Mouse (Mus musculus): ENCODE results near the gene Gm9918. TPM values are rescaled to one million over a fixed set of nuclear protein-coding genes. Genes with fewer than 3 reads are reported as not detected.

The Gm9918 gene
- polyA plus RNA-seq, 1 experiment from 2014 or later = 0.09 TPM

DNA sequence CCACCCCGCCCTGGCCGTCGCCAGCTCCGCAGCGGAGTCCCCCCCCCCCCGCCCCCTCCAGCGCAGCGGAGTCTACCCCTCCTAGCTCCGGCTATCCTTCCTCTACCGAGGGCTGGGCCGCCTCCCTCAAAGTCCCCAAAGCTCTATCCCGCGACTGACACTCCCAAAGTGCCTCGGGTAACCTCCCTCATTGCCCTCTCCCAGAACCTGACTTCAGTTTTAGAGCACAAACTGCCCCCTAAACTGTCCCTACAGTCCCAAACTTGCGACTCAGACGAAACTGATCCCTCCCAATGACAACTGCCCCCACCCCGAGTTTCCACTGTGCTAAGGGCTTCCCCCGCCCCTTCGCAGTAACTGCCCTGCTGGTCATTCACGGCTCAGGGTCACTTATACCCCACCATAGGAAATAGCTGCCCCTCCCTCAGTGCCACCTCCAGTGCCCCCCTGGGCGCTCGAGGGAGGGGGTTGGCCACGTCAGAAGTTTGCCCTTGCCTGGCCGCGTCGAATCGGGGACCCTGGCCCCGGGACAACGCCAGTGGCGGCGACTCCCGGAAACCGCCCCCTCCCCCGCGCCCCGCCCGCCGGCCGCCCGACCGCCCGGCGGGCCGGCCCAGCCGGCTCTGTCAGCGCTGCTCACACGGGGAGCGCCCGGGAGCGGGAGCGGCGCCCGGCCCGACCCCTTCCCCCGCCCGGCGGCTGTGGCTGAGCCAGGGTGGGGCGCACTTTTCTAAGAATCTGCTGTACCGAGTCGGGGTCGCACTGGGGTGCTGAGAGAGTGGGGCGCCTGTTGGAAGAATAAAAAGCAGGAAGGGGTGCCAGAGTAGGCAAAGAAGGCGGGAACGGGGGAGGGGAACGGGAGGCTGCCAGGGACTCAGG is 22.9 kb upstream of the Gm9918 start:
- Histone ChIP-seq H3K27ac (peak overlapping the region; percentile 72), H3K9me3 (replicated peaks) (no peaks in the 10 kb centered on the region), H3K9ac (peak overlapping the region; percentile 69), H3K4me3 (peak overlapping the region; percentile 57), H3K27me3 (peaks cover 72% of the 10 kb centered on the region), H3K4me2 (peak overlapping the region; percentile 97), H3K36me3 (ENCODE audit: poor library complexity, severe bottlenecking) (no peaks in the 10 kb centered on the region), H3K4me1 (peaks cover 56% of the 10 kb centered on the region)
- peak; percentile 37; the same call in 1 of the 2 replicates for ATAC-seq
- WGBS = under 1% methylated on average over 50 of the region's 65 CpGs

DNA sequence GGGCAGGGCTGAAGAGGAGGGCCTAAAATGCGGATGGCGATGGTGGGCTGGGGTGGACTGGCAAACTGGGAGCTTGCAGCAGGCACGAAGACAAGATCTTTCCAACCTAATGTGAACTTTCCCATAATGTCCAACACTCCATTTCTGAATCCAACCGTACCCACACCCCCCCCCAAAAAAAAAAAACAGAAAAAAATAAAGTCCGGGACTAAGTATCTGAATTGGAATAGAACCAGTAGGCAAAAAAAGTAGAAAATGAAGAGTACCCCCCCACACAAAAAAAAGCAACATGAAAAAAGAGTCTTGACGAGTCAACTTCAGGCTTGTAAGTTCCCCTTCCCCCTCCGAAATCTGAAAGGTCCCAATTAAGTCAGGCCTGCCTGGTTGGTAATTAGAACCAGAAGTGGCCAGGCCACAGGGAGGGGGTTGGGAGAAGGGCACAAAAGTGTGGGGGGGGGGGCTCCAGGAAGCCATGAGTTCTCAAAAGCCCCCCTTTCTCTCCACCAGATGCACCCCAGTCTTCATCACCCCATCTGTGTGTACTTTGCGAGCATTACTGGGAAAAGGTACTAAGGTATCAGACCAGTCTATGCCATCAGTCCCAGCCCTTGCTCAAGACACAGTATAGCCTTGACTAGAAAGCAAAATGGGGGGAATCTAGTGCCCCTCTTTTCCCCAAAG is 22.1 kb upstream of the Gm9918 start:
- H3K4me3 ChIP-seq = peak overlapping the region; percentile 57
- ATAC-seq = no peak
- peaks cover 53% of the 10 kb centered on the region for H3K4me1 ChIP-seq
- H3K36me3 ChIP-seq (ENCODE audit: poor library complexity, severe bottlenecking) = no peaks in the 10 kb centered on the region
- peak overlapping the region; percentile 69 for H3K9ac ChIP-seq
- 1% methylated on average over 8 of the region's 8 CpGs for WGBS
- peaks cover 65% of the 10 kb centered on the region for H3K27me3 ChIP-seq
- no peaks in the 10 kb centered on the region for H3K9me3 ChIP-seq (replicated peaks)
- H3K4me2 ChIP-seq = peak overlapping the region; percentile 97
- H3K27ac ChIP-seq = peak overlapping the region; percentile 22; the same call in 1 of the 2 replicates

DNA sequence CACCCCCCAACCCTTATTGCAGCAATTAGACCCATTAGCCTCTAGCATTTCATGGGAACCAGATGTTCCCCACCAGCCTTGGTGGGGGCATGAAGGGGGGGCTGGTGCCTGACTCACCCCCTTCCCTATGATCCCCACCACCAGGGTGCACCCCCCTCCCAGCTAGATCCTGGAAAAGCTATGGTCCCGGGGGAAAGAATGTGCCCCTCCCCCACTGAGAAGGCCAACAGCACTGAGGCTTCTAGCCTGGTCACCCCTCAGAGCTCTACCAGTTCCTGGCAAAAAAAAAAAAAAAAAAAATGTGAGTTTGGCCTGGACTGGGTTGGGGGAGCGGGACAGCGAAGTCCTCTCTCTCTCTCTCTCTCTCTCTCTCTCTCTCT is 21.6 kb upstream of the Gm9918 start:
- Histone ChIP-seq H3K4me3 (no peak overlapping the region), H3K9me3 (replicated peaks) (no peaks in the 10 kb centered on the region), H3K9ac (no peak overlapping the region), H3K4me1 (peaks cover 48% of the 10 kb centered on the region), H3K4me2 (peak overlapping the region; percentile 97; the same call in 1 of the 2 replicates), H3K27me3 (peaks cover 60% of the 10 kb centered on the region), H3K27ac (no peak overlapping the region), H3K36me3 (ENCODE audit: poor library complexity, severe bottlenecking) (no peaks in the 10 kb centered on the region)
- no peak for ATAC-seq
- 0% methylated on average over 2 of the region's 3 CpGs for WGBS

DNA sequence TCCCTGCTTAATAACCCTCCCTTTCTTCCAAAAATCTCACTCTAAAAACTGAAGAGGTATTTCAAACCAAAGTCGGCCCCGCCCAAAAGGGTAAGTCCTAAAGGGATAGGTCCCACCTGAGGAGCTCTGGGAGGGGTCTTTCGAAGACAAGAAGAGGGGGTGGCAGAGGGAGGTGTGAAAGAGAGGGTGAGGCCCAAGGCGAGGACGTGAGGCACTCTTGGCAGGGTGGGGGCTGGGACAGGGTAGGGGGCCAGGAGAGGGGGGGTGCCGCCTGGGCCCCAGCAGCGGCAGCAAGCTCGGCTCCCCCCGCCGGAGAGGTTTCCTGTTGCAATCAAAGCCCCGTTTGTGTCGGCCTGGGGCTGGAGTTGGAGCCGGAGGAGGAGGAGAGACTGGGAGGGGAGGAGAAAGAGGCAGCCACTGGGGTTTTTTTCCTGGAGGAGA is 21.1 kb upstream of the Gm9918 start:
- H3K4me3 ChIP-seq = no peak overlapping the region
- peak overlapping the region; percentile 19; the same call in 1 of the 2 replicates for H3K4me2 ChIP-seq
- H3K9ac ChIP-seq = no peak overlapping the region
- no peaks in the 10 kb centered on the region for H3K36me3 ChIP-seq (ENCODE audit: poor library complexity, severe bottlenecking)
- 2% methylated on average over 13 of the region's 13 CpGs for WGBS
- H3K9me3 ChIP-seq (replicated peaks) = no peaks in the 10 kb centered on the region
- H3K27me3 ChIP-seq = peaks cover 60% of the 10 kb centered on the region
- H3K4me1 ChIP-seq = peaks cover 48% of the 10 kb centered on the region
- no peak overlapping the region for H3K27ac ChIP-seq
- no peak for ATAC-seq

DNA sequence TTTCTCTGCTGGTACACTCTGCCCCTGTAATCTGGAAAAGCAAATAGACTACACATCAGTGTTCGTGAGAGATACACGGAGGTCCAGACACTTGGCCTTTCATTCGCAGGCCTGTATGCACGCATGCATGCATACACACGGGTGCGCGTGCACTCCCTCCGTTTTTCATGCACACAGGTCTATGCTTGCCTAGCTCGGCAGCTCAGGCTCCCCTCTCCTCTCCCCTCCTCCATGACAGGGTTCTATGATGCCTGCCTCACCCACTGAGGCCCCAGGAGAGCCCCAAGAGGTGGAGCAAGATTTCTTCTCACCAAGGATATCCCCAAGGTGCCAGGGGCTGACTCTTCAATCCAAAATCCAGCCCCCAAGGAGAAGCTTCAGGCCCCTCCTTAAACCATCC is 20.4 kb upstream of the Gm9918 start:
- H3K36me3 ChIP-seq (ENCODE audit: poor library complexity, severe bottlenecking) = no peaks in the 10 kb centered on the region
- ATAC-seq = no peak
- no peak overlapping the region for H3K27ac ChIP-seq
- H3K27me3 ChIP-seq = peaks cover 57% of the 10 kb centered on the region
- H3K4me1 ChIP-seq = peaks cover 44% of the 10 kb centered on the region
- H3K9ac ChIP-seq = no peak overlapping the region
- no peaks in the 10 kb centered on the region for H3K9me3 ChIP-seq (replicated peaks)
- 47% methylated on average over 9 of the region's 9 CpGs for WGBS
- H3K4me2 ChIP-seq = no peak overlapping the region
- no peak overlapping the region for H3K4me3 ChIP-seq

DNA sequence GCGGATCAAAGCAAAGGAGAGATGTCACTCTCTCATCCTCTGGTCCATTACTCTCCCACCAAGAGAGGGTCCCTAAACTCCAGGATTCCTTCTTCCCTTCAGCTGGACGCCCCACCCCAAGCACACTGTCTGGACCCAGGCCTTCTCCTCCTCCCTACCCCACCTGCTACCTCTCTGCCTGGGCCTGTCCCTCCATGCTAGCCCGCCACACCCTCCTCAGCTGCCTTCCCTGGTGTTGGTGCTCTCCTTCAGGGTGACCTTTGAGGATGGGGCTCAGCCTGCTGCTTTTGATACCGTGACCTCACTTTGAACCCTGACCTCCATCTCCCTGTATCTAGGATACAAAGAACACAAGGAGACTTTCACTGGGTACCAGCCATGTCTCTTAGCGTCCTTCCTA is 19.8 kb upstream of the Gm9918 start:
- H3K27me3 ChIP-seq = peaks cover 57% of the 10 kb centered on the region
- H3K36me3 ChIP-seq (ENCODE audit: poor library complexity, severe bottlenecking) = no peaks in the 10 kb centered on the region
- no peak overlapping the region for H3K27ac ChIP-seq
- H3K9me3 ChIP-seq (replicated peaks) = no peaks in the 10 kb centered on the region
- no peak overlapping the region for H3K4me3 ChIP-seq
- H3K4me2 ChIP-seq = no peak overlapping the region
- 67% methylated on average over 5 of the region's 5 CpGs for WGBS
- peaks cover 41% of the 10 kb centered on the region for H3K4me1 ChIP-seq
- no peak for ATAC-seq
- H3K9ac ChIP-seq = no peak overlapping the region

DNA sequence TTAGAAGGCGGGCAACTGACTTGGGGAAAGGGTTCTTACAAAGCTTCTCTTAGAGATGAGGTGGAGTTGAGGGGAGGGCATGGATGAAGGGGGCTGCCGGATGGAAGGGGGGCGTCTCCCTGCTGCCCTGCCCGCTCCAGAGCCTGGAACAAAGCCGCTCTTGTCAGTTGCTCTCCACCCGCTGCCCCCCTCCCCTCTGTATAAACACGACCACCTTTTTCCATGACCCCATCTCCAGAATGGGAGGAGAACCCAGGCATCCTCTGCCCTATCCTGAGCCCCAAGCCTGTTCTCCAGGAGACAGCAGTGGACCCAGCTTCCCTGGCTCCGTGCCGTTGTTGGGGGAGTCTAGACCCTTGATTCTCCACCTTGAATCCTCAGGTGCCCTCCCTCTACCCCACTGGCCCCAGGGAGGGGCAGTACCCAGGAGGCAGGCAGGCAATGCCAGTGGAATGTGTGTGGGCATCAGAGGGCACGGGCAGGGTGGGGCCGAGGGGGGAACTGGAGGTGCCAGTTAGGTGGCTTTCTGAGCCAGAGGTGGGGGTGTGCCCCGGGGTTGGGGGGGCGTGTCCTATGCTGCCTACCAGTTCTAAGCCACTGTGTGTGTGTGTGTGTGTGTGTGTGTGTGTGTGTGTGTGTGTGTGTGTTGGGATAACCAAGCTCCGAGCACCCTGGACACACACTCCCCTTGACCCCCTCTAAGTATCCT is 14.7 kb upstream of the Gm9918 start:
- Histone ChIP-seq H3K27ac (no peak overlapping the region), H3K4me1 (peaks cover 30% of the 10 kb centered on the region), H3K27me3 (peaks cover 54% of the 10 kb centered on the region), H3K9me3 (replicated peaks) (no peaks in the 10 kb centered on the region), H3K4me3 (no peak overlapping the region), H3K4me2 (no peak overlapping the region), H3K9ac (no peak overlapping the region), H3K36me3 (ENCODE audit: poor library complexity, severe bottlenecking) (no peaks in the 10 kb centered on the region)
- ATAC-seq = no peak
- WGBS = 50% methylated on average over 14 of the region's 14 CpGs

DNA sequence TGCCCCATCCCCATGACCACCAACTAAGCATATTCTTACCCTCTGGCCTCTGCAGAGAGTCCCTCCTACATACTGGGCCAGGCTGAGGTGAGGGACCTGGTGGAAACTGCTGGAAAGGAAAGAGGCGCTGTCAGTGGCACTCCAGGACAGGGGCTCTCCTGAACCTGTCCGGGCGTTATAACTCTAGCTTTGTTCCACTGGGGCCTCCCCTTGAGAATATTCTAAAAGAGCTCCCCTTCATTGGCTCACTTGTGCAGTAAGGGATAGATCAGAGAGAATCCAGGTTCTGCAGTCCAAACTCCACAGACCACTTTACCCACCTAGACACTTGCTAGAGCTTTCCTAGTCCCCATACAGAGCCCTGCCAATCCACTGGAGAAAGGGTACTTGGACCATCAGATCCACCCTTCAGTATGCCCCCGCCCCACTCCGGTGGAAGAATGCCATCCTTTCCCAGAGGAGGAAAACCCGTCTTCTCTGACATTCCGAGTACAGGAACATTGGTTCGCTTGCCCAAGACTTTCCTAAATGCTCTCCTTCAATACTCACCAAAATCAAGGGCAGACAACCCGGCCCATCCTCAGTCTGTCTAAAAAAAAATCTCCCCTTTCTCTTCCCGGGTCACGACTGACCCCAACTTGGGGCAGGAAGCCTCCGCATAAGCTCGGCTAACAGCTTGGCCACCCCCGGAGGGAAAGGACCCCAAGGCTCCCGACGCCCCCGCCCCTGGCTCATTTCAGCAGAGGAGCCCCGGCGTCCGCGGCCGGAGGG is 13.7 kb upstream of the Gm9918 start:
- no peaks in the 10 kb centered on the region for H3K9me3 ChIP-seq (replicated peaks)
- no peak overlapping the region; the same call in 1 of the 2 replicates for H3K27ac ChIP-seq
- H3K4me3 ChIP-seq = peak overlapping the region; percentile 52
- peak overlapping the region; percentile 70 for H3K9ac ChIP-seq
- ATAC-seq = no peak
- peaks cover 30% of the 10 kb centered on the region for H3K4me1 ChIP-seq
- peaks cover 52% of the 10 kb centered on the region for H3K27me3 ChIP-seq
- H3K4me2 ChIP-seq = peak overlapping the region; percentile 93
- no peaks in the 10 kb centered on the region for H3K36me3 ChIP-seq (ENCODE audit: poor library complexity, severe bottlenecking)
- 10% methylated on average over 20 of the region's 22 CpGs for WGBS

DNA sequence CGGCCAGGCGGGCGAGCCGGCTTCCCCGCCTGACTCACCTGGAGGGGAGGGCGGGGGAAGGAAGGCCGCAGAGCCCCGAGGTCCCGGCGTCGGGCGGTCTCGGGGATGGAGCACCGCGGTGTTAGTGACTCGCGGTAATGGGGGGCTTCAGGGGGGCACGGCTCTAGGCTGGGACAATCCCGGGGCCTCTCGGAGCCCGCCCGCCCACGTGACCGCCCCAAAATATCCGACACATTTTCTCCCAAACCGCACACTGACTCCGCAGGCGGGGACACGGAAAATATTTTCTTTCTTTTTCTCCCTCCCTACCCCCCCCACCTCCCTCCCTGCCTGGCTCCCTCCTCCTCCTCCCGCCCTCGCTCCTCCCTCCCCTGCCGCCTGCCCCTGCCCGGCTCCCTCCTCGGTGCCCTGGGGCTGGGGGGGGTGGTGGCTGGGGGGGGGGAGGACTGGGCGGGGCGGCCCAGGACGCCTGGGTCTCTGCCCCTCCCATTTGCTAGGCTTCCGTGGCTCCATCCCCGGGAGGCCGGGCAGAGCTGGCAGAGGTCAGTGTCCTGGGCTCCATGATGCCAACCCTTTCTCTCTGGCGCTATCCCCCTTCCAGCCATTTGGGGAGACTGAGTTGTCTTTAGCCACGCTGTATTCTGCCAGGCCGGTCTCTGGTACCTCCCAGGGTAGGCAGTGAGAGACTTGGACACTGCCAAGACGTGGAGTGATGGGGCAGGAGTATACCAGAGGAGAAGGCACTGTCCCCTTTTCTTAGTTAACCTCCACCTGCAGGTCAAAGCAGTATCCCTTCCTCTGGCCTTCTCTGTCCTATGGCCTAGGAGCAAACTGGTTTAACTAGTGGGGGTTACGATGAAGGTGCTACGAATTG is 12.9 kb upstream of the Gm9918 start, which contains the start of gene Rarg:
Gene Rarg (minus strand): TSS at position 316 of the 874 bp plus-strand sequence.
- peak within 1 kb of the TSS; percentile 93 for H3K4me2 ChIP-seq
- H3K4me1 ChIP-seq = peaks cover 30% of the 10 kb centered on the region
- H3K9ac ChIP-seq = peak within 1 kb of the TSS; percentile 70
- H3K9me3 ChIP-seq (replicated peaks) = no peaks in the 10 kb centered on the region
- H3K27me3 ChIP-seq = peaks cover 57% of the 10 kb centered on the region
- WGBS = under 1% methylated on average over 36 of the region's 46 CpGs
- ATAC-seq = 0 out of 2 replicates have a peak, but pooled peaks have one; percentile 39
- H3K27ac ChIP-seq = no peak within 1 kb of the TSS; the same call in 1 of the 2 replicates
- H3K4me3 ChIP-seq = peak within 1 kb of the TSS; percentile 52
- H3K36me3 ChIP-seq (ENCODE audit: poor library complexity, severe bottlenecking) = no peaks in the 10 kb centered on the region

DNA sequence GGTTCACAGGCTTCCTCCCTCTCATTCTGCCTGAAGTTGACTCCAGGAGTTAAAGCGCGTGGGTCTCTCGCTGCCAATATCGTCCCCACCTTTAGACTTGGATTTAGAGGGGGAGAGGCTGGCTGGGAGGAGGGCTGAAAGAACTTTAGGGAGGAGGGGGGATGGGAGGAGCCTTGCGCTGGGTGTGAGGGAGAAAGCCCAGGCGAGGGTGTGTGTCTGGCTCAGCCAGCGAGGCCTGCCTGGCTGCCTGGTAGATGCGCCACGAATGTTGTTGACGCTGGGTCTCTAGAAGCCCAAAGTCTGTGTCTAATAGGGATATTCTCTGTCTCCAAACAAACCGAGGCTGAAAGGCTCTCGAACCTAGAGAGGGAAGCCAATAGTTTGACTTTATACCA is 12.3 kb upstream of the Gm9918 start:
- H3K9ac ChIP-seq = 0 out of 2 replicates have a peak overlapping the region, but pooled peaks have one; percentile 70
- H3K36me3 ChIP-seq (ENCODE audit: poor library complexity, severe bottlenecking) = no peaks in the 10 kb centered on the region
- 7% methylated on average over 12 of the region's 12 CpGs for whole genome bisulfite sequencing
- H3K4me3 ChIP-seq = peak overlapping the region; percentile 52
- peaks cover 30% of the 10 kb centered on the region for H3K4me1 ChIP-seq
- ATAC-seq = no peak
- H3K9me3 ChIP-seq (replicated peaks) = no peaks in the 10 kb centered on the region
- H3K27me3 ChIP-seq = peaks cover 62% of the 10 kb centered on the region
- no peak overlapping the region for H3K27ac ChIP-seq
- peak overlapping the region; percentile 93 for H3K4me2 ChIP-seq

All from forebrain, embryonic 13.5 days (tissue).